Mouse (Mus musculus) T-cell, adult 2 months (primary cell): Measurements from ENCODE around the gene Tmem132d.

Source experiments
- DNase-seq: peaks from one replicate; pipeline ENCODE4 v3.0.0; 2022; ENCODE audit warnings: low spot score

Tmem132d gene

GRCm38 (mm10) chr5:127929687-127930086 is 503.2 kb downstream of the Tmem132d start:
- DNase-seq: no peak

GRCm38 (mm10) chr5:127926686-127927085 is 506.2 kb downstream of the Tmem132d start:
- no peak for DNase-seq

GRCm38 (mm10) chr5:127924106-127924505 is 508.8 kb downstream of the Tmem132d start:
- DNase-seq: no peak

GRCm38 (mm10) chr5:127919171-127919570 is 513.7 kb downstream of the Tmem132d start:
- DNase-seq: no peak

- DNase-seq: no peak
Measured at GRCm38 (mm10) chr5:127918376-127918775, 514.5 kb downstream of the Tmem132d start.

GRCm38 (mm10) chr5:127914157-127914556 is 518.7 kb downstream of the Tmem132d start:
- no peak for DNase-seq

GRCm38 (mm10) chr5:127911603-127912002 is 521.3 kb downstream of the Tmem132d start:
- DNase-seq: no peak

GRCm38 (mm10) chr5:127910356-127910755 is 522.5 kb downstream of the Tmem132d start:
- no peak for DNase-seq

- no peak for DNase-seq
Measured at GRCm38 (mm10) chr5:127895176-127895575, 537.7 kb downstream of the Tmem132d start.

GRCm38 (mm10) chr5:127885566-127886505 is 547.0 kb downstream of the Tmem132d start:
- no peak for DNase-seq

- no peak for DNase-seq
Measured at GRCm38 (mm10) chr5:127883021-127883420, 549.9 kb downstream of the Tmem132d start.

GRCm38 (mm10) chr5:127874461-127874860 is 558.4 kb downstream of the Tmem132d start:
- no peak for DNase-seq

- no peak for DNase-seq
Measured at GRCm38 (mm10) chr5:127865157-127865556, 567.7 kb downstream of the Tmem132d start.

- DNase-seq: no peak
Measured at GRCm38 (mm10) chr5:127859719-127860118, 573.2 kb downstream of the Tmem132d start.

- DNase-seq: no peak
Measured at GRCm38 (mm10) chr5:127852305-127852704, 580.6 kb downstream of the Tmem132d start.

- DNase-seq: no peak
Measured at GRCm38 (mm10) chr5:127831791-127832190, 601.1 kb downstream of the Tmem132d start.

GRCm38 (mm10) chr5:127830831-127831230 is 602.0 kb downstream of the Tmem132d start:
- no peak for DNase-seq

GRCm38 (mm10) chr5:127828756-127829155 is 604.1 kb downstream of the Tmem132d start:
- no peak for DNase-seq

GRCm38 (mm10) chr5:127821960-127822359 is 610.9 kb downstream of the Tmem132d start:
- DNase-seq: no peak

GRCm38 (mm10) chr5:127815292-127815691 is 617.6 kb downstream of the Tmem132d start:
- DNase-seq: no peak

GRCm38 (mm10) chr5:127807419-127807818 is 625.5 kb downstream of the Tmem132d start:
- DNase-seq: no peak

GRCm38 (mm10) chr5:127806850-127807249 is 626.0 kb downstream of the Tmem132d start:
- no peak for DNase-seq

GRCm38 (mm10) chr5:127800907-127801306 is 632.0 kb downstream of the Tmem132d start:
- no peak for DNase-seq

GRCm38 (mm10) chr5:127781221-127781620 is 651.7 kb downstream of the Tmem132d start:
- no peak for DNase-seq
